Mouse (Mus musculus) bone marrow, adult 2 months (tissue): ENCODE data around the gene Ndufab1. TPM values are rescaled to one million over a fixed set of nuclear protein-coding genes. Genes with fewer than 3 reads are reported as not detected.

Source experiments
- H3K27ac ChIP-seq: fragments of 200-500 bp; 2 replicates; pipeline ENCODE4 v1.5.1; 2012; ENCODE audit warnings: low read depth, mild to moderate bottlenecking, control low read depth, inconsistent platforms, low read length; ENCODE audit not compliant: control insufficient read depth, poor library complexity, insufficient read depth
- H3K4me1 ChIP-seq: fragments of 200-500 bp; 2 replicates; pipeline ENCODE4 v1.6.1; 2011; ENCODE audit warnings: low read length; ENCODE audit not compliant: control insufficient read depth, insufficient read depth
- H3K4me3 ChIP-seq: fragments of 200-500 bp; replicated peaks from 2 replicates; pipeline ENCODE3; 2011; ENCODE audit warnings: mild to moderate bottlenecking, low read depth, low read length, control low read depth; ENCODE audit not compliant: control insufficient read depth
- CTCF ChIP-seq: fragments of 200-500 bp; IDR thresholded peaks from 2 replicates; pipeline ENCODE4 v1.5.1; 2011; ENCODE audit warnings: low read length, control low read depth; ENCODE audit not compliant: control insufficient read depth, insufficient read depth
- POLR2A ChIP-seq: fragments of 200-500 bp; IDR thresholded peaks from 2 replicates; pipeline ENCODE4 v1.6.1; 2011; ENCODE audit warnings: low read depth, mild to moderate bottlenecking, control low read depth, low read length, borderline replicate concordance; ENCODE audit not compliant: control insufficient read depth
- WGBS: fragments of 180-500 bp; shearing (Covaris S2); methylation state at CpG from one replicate; pipeline ENCODE4 v1.1.7; 2018; 5-methylcytosine and 5-hydroxymethylcytosine counted together
- polyA plus RNA-seq: library from polyadenylated mRNA; stranded (reverse); fragments of >200 nt; gene quantifications from 2 replicates; pipeline ENCODE4 v1.2.4, GENCODE M21; 2011; ENCODE audit warnings: low replicate concordance; ENCODE audit not compliant: missing spikeins, insufficient read depth, insufficient read length

The Ndufab1 gene
- 74.3 and 130 TPM in 2 replicates for polyA plus RNA-seq

- under 1% methylated on average over 43 of the region's 43 CpGs for WGBS
- H3K27ac ChIP-seq, result peak within 1 kb of the TSS; percentile 51; the same call in 1 of the 2 replicates
- peaks cover 1% of the 10 kb centered on the region; the same call in 1 of the 2 replicates for H3K4me1 ChIP-seq
Observed at GRCm38 (mm10) chr7:122101747-122102244, at the start of gene Ndufab1. Gene Ndufab1, minus strand, starts transcription at chr7:122101886.

GRCm38 (mm10) chr7:122140991-122141390, 39.3 kb upstream of the Ndufab1 start:
- no peaks in the 10 kb centered on the region for H3K4me1 ChIP-seq
- H3K4me3 ChIP-seq, result no peak overlapping the region
- TF ChIP-seq POLR2A, result no peak
- no peak for TF ChIP-seq CTCF
- H3K27ac ChIP-seq, result no peak overlapping the region

More at GRCm38 (mm10) chr7:122101747-122102244, at the start of gene Ndufab1:
- peak within 1 kb of the TSS; percentile 93 for H3K4me3 ChIP-seq
- TF ChIP-seq POLR2A, result peak; percentile 30; the same call in 1 of the 2 replicates
- peak; percentile 72 for TF ChIP-seq CTCF

- 67% methylated on average over 5 of the region's 5 CpGs for WGBS
- Histone ChIP-seq H3K27ac (no peak overlapping the region), H3K4me1 (no peaks in the 10 kb centered on the region), H3K4me3 (no peak overlapping the region)
- TF ChIP-seq POLR2A, result no peak
- TF ChIP-seq CTCF, result no peak
Observed at GRCm38 (mm10) chr7:122138190-122138589, 36.5 kb upstream of the Ndufab1 start.

GRCm38 (mm10) chr7:122137071-122137470, 35.4 kb upstream of the Ndufab1 start:
- no peaks in the 10 kb centered on the region for H3K4me1 ChIP-seq
- TF ChIP-seq POLR2A, result no peak
- no peak for TF ChIP-seq CTCF
- H3K27ac ChIP-seq, result no peak overlapping the region
- H3K4me3 ChIP-seq, result no peak overlapping the region

GRCm38 (mm10) chr7:122135070-122135469, 33.4 kb upstream of the Ndufab1 start:
- Histone ChIP-seq H3K4me1 (no peaks in the 10 kb centered on the region; the same call in 1 of the 2 replicates), H3K4me3 (no peak overlapping the region), H3K27ac (no peak overlapping the region)
- no peak for TF ChIP-seq CTCF
- no peak for TF ChIP-seq POLR2A
- WGBS, result 73% methylated on average over 10 of the region's 10 CpGs

GRCm38 (mm10) chr7:122133338-122133625, 31.6 kb upstream of the Ndufab1 start:
- Histone ChIP-seq H3K27ac (peak overlapping the region; percentile 70), H3K4me3 (peak overlapping the region; percentile 98), H3K4me1 (no peaks in the 10 kb centered on the region; the same call in 1 of the 2 replicates)
- TF ChIP-seq CTCF, result no peak
- TF ChIP-seq POLR2A, result no peak
- WGBS, result 9% methylated on average over 8 of the region's 8 CpGs

- no peak; the same call in 1 of the 2 replicates for TF ChIP-seq CTCF
- TF ChIP-seq POLR2A, result peak; percentile 79
- Histone ChIP-seq H3K4me3 (peak within 1 kb of the TSS; percentile 98), H3K27ac (peak within 1 kb of the TSS; percentile 70), H3K4me1 (no peaks in the 10 kb centered on the region; the same call in 1 of the 2 replicates)
- WGBS, result under 1% methylated on average over 54 of the region's 54 CpGs
Observed at GRCm38 (mm10) chr7:122132497-122133337, 31.0 kb upstream of the Ndufab1 start, which contains the start of the genes Palb2 and Dctn5. Gene Palb2, minus strand, starts transcription at chr7:122132985. Gene Dctn5, plus strand, starts transcription at chr7:122133041.

- H3K4me1 ChIP-seq, result no peaks in the 10 kb centered on the region; the same call in 1 of the 2 replicates
- no peak overlapping the region for H3K4me3 ChIP-seq
- no peak overlapping the region for H3K27ac ChIP-seq
- TF ChIP-seq POLR2A (no peak), CTCF (no peak)
Observed at GRCm38 (mm10) chr7:122131834-122132233, 30.1 kb upstream of the Ndufab1 start.
